8 mouse cellular contexts compared by ENCODE assay signal in genomic region chr12:108554861-108555556, GRCm38 (mm10). TPM values are rescaled to one million over a fixed set of nuclear protein-coding genes. Genes with fewer than 3 reads are reported as not detected.
DNase-seq lines count a peak whose midpoint lies in the region; ATAC-seq and TF ChIP-seq lines count a peak whose summit lies in the region.

No protein-coding gene starts in this region.

- under 1% methylated on average over 56 of the region's 100 CpGs for WGBS in heart, embryonic 11.5 days (ENCODE audit: insufficient replicate concordance)
- under 1% methylated on average over 76 of the region's 100 CpGs for WGBS in limb, embryonic 13.5 days
- WGBS in neural tube, embryonic 12.5 days, result under 1% methylated on average over 87 of the region's 100 CpGs

- H3K27ac ChIP-seq in heart, embryonic 11.5 days (ENCODE audit: low read depth, low read length), result peak overlapping the region; percentile 64
- H3K27ac ChIP-seq in limb, embryonic 13.5 days, result peak overlapping the region; percentile 90
- H3K27ac ChIP-seq in neural tube, embryonic 12.5 days, result peak overlapping the region; percentile 89

- H3K9me3 ChIP-seq in heart, embryonic 11.5 days (replicated peaks; ENCODE audit: control insufficient read depth, low read length), result no peaks in the 10 kb centered on the region
- H3K9me3 ChIP-seq in limb, embryonic 13.5 days, result no peaks in the 10 kb centered on the region
- no peaks in the 10 kb centered on the region for H3K9me3 ChIP-seq in neural tube, embryonic 12.5 days

- no peak for TF ChIP-seq CTCF in brain, embryonic 14.5 days (IDR thresholded peaks at IDR 0.05; ENCODE audit: borderline replicate concordance, extremely low read depth, insufficient read depth, insufficient read length)

- H3K36me3 ChIP-seq in heart, embryonic 11.5 days (ENCODE audit: control insufficient read depth, insufficient read depth, low read length), result no peaks in the 10 kb centered on the region
- H3K36me3 ChIP-seq in limb, embryonic 13.5 days, result no peaks in the 10 kb centered on the region
- no peaks in the 10 kb centered on the region for H3K36me3 ChIP-seq in neural tube, embryonic 12.5 days

- H3K4me1 ChIP-seq in heart, embryonic 11.5 days (ENCODE audit: control insufficient read depth, insufficient read depth, low read length), result peaks cover 18% of the 10 kb centered on the region
- peaks cover 53% of the 10 kb centered on the region for H3K4me1 ChIP-seq in limb, embryonic 13.5 days
- H3K4me1 ChIP-seq in neural tube, embryonic 12.5 days, result peaks cover 35% of the 10 kb centered on the region

- peak overlapping the region; percentile 95 for H3K9ac ChIP-seq in heart, embryonic 11.5 days (ENCODE audit: low read depth, low read length)
- peak overlapping the region; percentile 96 for H3K9ac ChIP-seq in limb, embryonic 13.5 days
- peak overlapping the region; percentile 99 for H3K9ac ChIP-seq in neural tube, embryonic 12.5 days

- peak; percentile 36 to 54 for DNase-seq in gastrocnemius, postnatal 4 days (ENCODE audit: low spot score in 2 of 2)
- DNase-seq in gastrocnemius, adult 8-10 months (ENCODE audit: low spot score in 2 of 2), result no peak
- DNase-seq in B cell, adult 2 months, result peak; percentile 24 to 26
- DNase-seq in brain, embryonic 14.5 days (ENCODE audit: low read depth), result peak; percentile 49

- no peak for TF ChIP-seq POLR2A in brain, embryonic 14.5 days (IDR thresholded peaks at IDR 0.05; ENCODE audit: borderline replicate concordance, extremely low read depth, insufficient read depth, insufficient read length, poor library complexity, severe bottlenecking)

- peak overlapping the region; percentile 78 for H3K4me2 ChIP-seq in heart, embryonic 11.5 days
- peak overlapping the region; percentile 66 for H3K4me2 ChIP-seq in limb, embryonic 13.5 days (replicated peaks)
- H3K4me2 ChIP-seq in neural tube, embryonic 12.5 days (replicated peaks), result peak overlapping the region; percentile 69

- H3K4me3 ChIP-seq in heart, embryonic 11.5 days (ENCODE audit: low read depth, low read length), result peak overlapping the region; percentile 98
- peak overlapping the region; percentile 93 for H3K4me3 ChIP-seq in limb, embryonic 13.5 days
- peak overlapping the region; percentile 96 for H3K4me3 ChIP-seq in neural tube, embryonic 12.5 days

- peak; percentile 77 for ATAC-seq in heart, embryonic 11.5 days (replicated peaks; ENCODE audit: insufficient number of reproducible peaks, low FRiP score, low TSS enrichment)
- ATAC-seq in limb, embryonic 13.5 days (ENCODE audit: low FRiP score, low read depth), result peak; percentile 77
- peak; percentile 64 for ATAC-seq in neural tube, embryonic 12.5 days (ENCODE audit: low FRiP score, low read depth)
- no peak for ATAC-seq in granulocyte monocyte progenitor cell, adult 5-6 weeks (replicated peaks; ENCODE audit: poor library complexity, severe bottlenecking)

- no peaks in the 10 kb centered on the region for H3K27me3 ChIP-seq in heart, embryonic 11.5 days (ENCODE audit: control insufficient read depth, insufficient read depth, low read length)
- H3K27me3 ChIP-seq in limb, embryonic 13.5 days, result no peaks in the 10 kb centered on the region
- H3K27me3 ChIP-seq in neural tube, embryonic 12.5 days (replicated peaks), result no peaks in the 10 kb centered on the region

RNA-seq across cellular contexts. Expression of gene Evl, which starts 0.5 kb away (rescaled TPM):
- total RNA-seq in gastrocnemius, postnatal 4 days (2021), result 10 to 100 TPM; 77.1 to 80.7 TPM
- total RNA-seq in gastrocnemius, adult 8-10 months (2022), result 10 to 100 TPM in 1 of 4 experiments, 1 to 10 TPM in 3; 5.5 to 10.1 (median 7.4) TPM
- polyA plus RNA-seq in brain, embryonic 14.5 days (2012; rRNA removed), result 432 and 459 TPM in 2 replicates
- 49.9 and 51.0 TPM in 2 replicates for polyA plus RNA-seq in heart, embryonic 11.5 days (2014; fragmentation: Nextera tagmentation; extraction: Ambion mirVana)
- 65.6 and 69.9 TPM in 2 replicates for polyA plus RNA-seq in limb, embryonic 13.5 days (2015; fragmentation: Nextera tagmentation; extraction: Ambion mirVana)
- 151 and 156 TPM in 2 replicates for polyA plus RNA-seq in neural tube, embryonic 12.5 days (2016; fragmentation: Nextera tagmentation; extraction: Ambion mirVana)
- 42.1 and 57.0 TPM in 2 replicates for total RNA-seq in granulocyte monocyte progenitor cell, adult 5-6 weeks (2014; fragmentation: Nextera tagmentation)
- 35.8 and 39.1 TPM in 2 replicates for total RNA-seq in granulocyte monocyte progenitor cell, adult 5-6 weeks (2017)

Comparison
In these comparisons a context has a peak if more than half of its experiments do, and no peak if none do; other contexts are left out.
1. DNase-seq: peak in gastrocnemius, postnatal 4 days (2 of 2), B cell, adult 2 months (2 of 2) and brain, embryonic 14.5 days (single experiment); none in gastrocnemius, adult 8-10 months (0 of 2).
2. Peak in every context shown above with its lines, with median percentiles within 50 percentile points of each other: H3K27ac ChIP-seq, H3K4me2 ChIP-seq, H3K4me3 ChIP-seq and H3K9ac ChIP-seq.